Mouse (Mus musculus) lung, embryonic 15.5 days (tissue): ENCODE measurements around the gene Sgpp2. TPM values are rescaled to one million over a fixed set of nuclear protein-coding genes. Genes with fewer than 3 reads are reported as not detected.
A peak's percentile ranks its signal among the peaks of the same experiment; 100 is the strongest.

Source experiments
- ATAC-seq: fragments of 200-750 bp; cut with Nextera tagmentation; 2 replicates; pipeline ENCODE4 v1.8.0; 2017; ENCODE audit warnings: moderate number of reproducible peaks, borderline replicate concordance; ENCODE audit not compliant: low FRiP score, low TSS enrichment; ENCODE audit errors: extremely low read depth
- H3K27ac ChIP-seq: fragments of 300-500 bp; sonication (generic); 2 replicates; pipeline ENCODE4 v1.5.1; 2015; ENCODE audit warnings: moderate library complexity, mild to moderate bottlenecking, inconsistent platforms
- H3K27me3 ChIP-seq: fragments of 300-500 bp; sonication (generic); 2 replicates; pipeline ENCODE4 v1.6.1; 2015; ENCODE audit warnings: inconsistent platforms
- H3K36me3 ChIP-seq: fragments of 300-500 bp; sonication (generic); 2 replicates; pipeline ENCODE4 v1.6.1; 2015; ENCODE audit warnings: inconsistent platforms
- H3K4me1 ChIP-seq: fragments of 300-500 bp; sonication (generic); 2 replicates; pipeline ENCODE4 v1.6.1; 2015; ENCODE audit warnings: inconsistent platforms
- H3K4me2 ChIP-seq: fragments of 300-500 bp; sonication (generic); 2 replicates; pipeline ENCODE4 v1.6.1; 2015; ENCODE audit warnings: inconsistent platforms, mild to moderate bottlenecking, moderate library complexity
- H3K4me3 ChIP-seq: fragments of 300-500 bp; sonication (generic); 2 replicates; pipeline ENCODE4 v1.5.1; 2015; ENCODE audit warnings: mild to moderate bottlenecking, inconsistent platforms
- H3K9ac ChIP-seq: fragments of 300-500 bp; sonication (generic); 2 replicates; pipeline ENCODE4 v1.6.1; 2015; ENCODE audit warnings: inconsistent platforms
- H3K9me3 ChIP-seq: fragments of 300-500 bp; sonication (generic); 2 replicates; pipeline ENCODE4 v1.6.1; 2016; ENCODE audit warnings: inconsistent platforms
- WGBS: fragments of 180-500 bp; shearing (Covaris S2); methylation state at CpG from one replicate; pipeline ENCODE4 v1.1.7; 2015; 5-methylcytosine and 5-hydroxymethylcytosine counted together
- polyA plus RNA-seq: library from polyadenylated mRNA; unstranded; fragments of >200 nt; fragmentation: Nextera tagmentation; extraction: Ambion mirVana; gene quantifications from 2 replicates; pipeline ENCODE4 v1.2.1, GENCODE M21; 2015

The Sgpp2 gene
- polyA plus RNA-seq, 1 experiment from 2014 or later, result 1.1 TPM

DNA sequence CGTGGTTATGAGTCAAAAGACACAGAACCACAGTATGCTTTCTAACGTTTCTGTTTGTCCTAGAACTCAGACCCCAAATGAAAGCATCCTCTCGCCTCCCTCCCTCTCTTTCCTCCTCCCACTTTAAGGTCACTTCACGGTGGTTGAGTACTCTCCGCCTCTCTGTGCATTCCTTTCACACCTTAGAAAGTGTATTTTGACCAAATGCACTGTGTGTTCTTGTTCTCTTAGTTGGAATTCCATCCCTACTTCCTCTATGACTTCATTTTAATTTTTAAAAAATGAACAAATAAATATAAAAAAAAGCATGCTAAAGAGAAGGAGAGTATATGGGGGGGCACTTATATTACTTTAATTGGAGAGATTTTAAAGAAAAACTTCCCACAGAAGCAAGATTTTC, 30.4 kb downstream of the Sgpp2 start:
- H3K36me3 ChIP-seq, result no peaks in the 10 kb centered on the region
- H3K27me3 ChIP-seq, result no peaks in the 10 kb centered on the region
- 42% methylated on average over 5 of the region's 5 CpGs for WGBS
- H3K4me3 ChIP-seq, result no peak overlapping the region
- H3K4me1 ChIP-seq, result peaks cover 27% of the 10 kb centered on the region
- no peak for ATAC-seq
- no peaks in the 10 kb centered on the region for H3K9me3 ChIP-seq
- no peak overlapping the region for H3K27ac ChIP-seq
- no peak overlapping the region for H3K4me2 ChIP-seq
- H3K9ac ChIP-seq, result no peak overlapping the region

DNA sequence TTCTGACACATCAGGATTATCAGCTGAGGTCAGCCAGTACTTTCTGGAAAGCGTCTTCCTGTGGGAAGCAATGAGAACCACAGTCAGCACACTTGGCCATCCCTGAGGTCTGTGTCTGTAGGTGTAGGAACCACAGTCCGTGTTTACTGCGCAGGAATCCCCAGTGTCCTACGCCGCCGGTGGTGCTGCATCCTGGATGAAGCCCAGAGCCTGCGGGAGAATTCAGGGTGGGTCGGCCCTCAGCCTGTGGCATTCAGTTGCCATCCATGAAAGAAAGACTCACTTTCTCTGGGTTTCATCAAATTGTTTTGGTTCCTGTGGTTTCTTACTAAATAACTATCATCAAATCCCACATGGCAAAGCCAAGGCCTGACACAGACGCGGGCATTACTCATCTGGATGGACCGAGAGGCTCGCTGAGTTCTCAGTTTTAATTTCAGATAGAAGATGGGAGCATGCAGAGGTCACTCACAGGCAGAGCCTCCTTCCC, 37.2 kb downstream of the Sgpp2 start:
- Histone ChIP-seq H3K27ac (no peak overlapping the region), H3K4me1 (no peaks in the 10 kb centered on the region), H3K36me3 (no peaks in the 10 kb centered on the region), H3K27me3 (no peaks in the 10 kb centered on the region), H3K9me3 (no peaks in the 10 kb centered on the region), H3K4me3 (no peak overlapping the region), H3K4me2 (no peak overlapping the region), H3K9ac (no peak overlapping the region)
- WGBS, result 85% methylated on average over 12 of the region's 12 CpGs
- ATAC-seq, result no peak

DNA sequence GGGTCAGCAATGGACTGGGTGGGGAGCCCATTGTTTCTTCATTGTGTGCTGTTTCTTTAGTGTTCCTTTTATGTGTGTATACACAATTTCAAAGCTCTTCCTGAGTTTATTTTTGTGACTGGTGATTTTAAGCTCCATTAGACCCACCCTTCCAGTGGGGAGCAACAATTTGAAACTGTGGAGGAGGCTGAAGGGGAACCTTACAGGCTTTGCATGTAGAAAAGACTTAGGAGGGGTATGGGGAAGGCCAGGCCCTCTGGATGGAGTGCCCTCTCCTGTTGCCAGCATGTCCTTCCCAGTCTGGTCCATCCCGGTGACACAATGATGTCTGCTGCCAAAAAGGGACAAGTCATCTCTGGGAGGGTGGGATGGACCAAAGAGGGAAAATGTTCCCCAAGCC, 39.1 kb downstream of the Sgpp2 start:
- no peak overlapping the region for H3K27ac ChIP-seq
- no peaks in the 10 kb centered on the region for H3K9me3 ChIP-seq
- no peaks in the 10 kb centered on the region for H3K4me1 ChIP-seq
- no peak overlapping the region for H3K4me2 ChIP-seq
- H3K9ac ChIP-seq, result no peak overlapping the region
- ATAC-seq, result no peak
- no peaks in the 10 kb centered on the region for H3K36me3 ChIP-seq
- no peaks in the 10 kb centered on the region for H3K27me3 ChIP-seq
- WGBS, result 75% methylated on average over 1 of the region's 1 CpGs
- H3K4me3 ChIP-seq, result no peak overlapping the region

DNA sequence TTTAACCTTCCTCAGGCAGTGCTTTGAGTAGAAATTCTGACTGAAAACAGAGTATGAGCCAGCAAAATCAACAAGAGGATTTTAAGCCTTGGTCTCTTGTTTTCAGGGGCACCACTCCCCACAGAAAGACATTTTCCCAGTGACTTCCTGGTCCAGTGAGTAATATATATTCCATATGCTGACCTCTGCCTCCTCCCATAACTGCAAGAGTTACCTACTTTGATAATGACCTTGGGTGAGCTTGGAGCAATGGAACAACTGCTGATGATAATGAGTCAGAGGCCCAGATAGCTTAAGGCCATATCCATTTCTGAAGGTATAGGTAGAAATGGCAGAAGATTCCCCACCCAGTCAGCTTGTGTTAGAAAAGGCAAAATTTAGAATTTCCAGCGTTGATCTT, 43.1 kb downstream of the Sgpp2 start:
- Histone ChIP-seq H3K9ac (no peak overlapping the region), H3K4me2 (no peak overlapping the region), H3K27ac (no peak overlapping the region), H3K4me1 (peaks cover 15% of the 10 kb centered on the region), H3K9me3 (no peaks in the 10 kb centered on the region), H3K27me3 (no peaks in the 10 kb centered on the region), H3K36me3 (no peaks in the 10 kb centered on the region), H3K4me3 (no peak overlapping the region)
- no peak for ATAC-seq
- 64% methylated on average over 1 of the region's 1 CpGs for WGBS

DNA sequence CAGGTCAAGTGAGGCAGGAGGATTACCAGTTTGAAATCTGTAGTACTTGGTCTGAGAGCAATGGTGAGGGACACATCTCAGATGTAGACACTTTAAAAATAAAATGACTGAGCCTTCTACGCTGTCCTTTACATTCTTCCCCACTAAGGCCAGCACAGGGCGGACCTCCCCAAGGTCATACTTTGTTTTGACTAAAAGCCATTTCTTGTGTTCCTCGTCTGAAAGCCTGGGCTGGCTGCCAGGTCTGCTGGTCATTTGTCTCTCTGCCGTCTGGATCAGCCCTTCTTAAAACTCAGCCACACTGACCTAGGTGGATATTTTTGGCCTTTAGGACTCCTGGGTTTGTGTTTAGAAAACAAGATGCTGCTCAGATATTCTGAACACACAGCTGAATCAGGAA, 45.0 kb downstream of the Sgpp2 start:
- no peaks in the 10 kb centered on the region for H3K36me3 ChIP-seq
- H3K27ac ChIP-seq, result peak overlapping the region; percentile 35; the same call in 1 of the 2 replicates
- H3K4me3 ChIP-seq, result no peak overlapping the region
- no peaks in the 10 kb centered on the region for H3K27me3 ChIP-seq
- WGBS, result 11% methylated on average over 4 of the region's 4 CpGs
- peak; percentile 84; the same call in 1 of the 2 replicates for ATAC-seq
- H3K4me1 ChIP-seq, result peaks cover 15% of the 10 kb centered on the region
- H3K9me3 ChIP-seq, result no peaks in the 10 kb centered on the region
- no peak overlapping the region for H3K9ac ChIP-seq
- no peak overlapping the region for H3K4me2 ChIP-seq

DNA sequence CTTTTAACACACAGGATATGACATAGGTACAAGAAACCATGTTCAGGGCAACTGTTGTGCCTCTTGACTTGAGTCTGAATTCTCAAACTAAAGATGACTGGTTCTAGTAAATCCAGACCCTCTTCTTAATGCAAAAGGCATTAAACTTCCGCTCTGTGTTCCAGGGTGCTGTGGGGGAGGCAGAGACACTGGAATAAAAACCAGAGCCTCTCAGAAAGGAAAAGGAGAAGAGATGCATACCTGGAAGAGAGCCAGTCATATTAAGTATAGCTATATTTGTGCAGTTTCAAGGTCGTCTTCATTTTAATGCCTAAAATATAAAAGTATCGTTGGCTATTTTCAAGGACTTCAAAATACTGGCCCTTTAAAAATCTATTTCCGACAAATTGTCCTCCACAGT, 47.3 kb downstream of the Sgpp2 start:
- Histone ChIP-seq H3K36me3 (no peaks in the 10 kb centered on the region), H3K4me2 (no peak overlapping the region), H3K4me1 (peaks cover 15% of the 10 kb centered on the region), H3K9ac (no peak overlapping the region), H3K27ac (no peak overlapping the region), H3K4me3 (no peak overlapping the region), H3K9me3 (no peaks in the 10 kb centered on the region), H3K27me3 (no peaks in the 10 kb centered on the region)
- WGBS, result 73% methylated on average over 4 of the region's 4 CpGs
- ATAC-seq, result no peak

DNA sequence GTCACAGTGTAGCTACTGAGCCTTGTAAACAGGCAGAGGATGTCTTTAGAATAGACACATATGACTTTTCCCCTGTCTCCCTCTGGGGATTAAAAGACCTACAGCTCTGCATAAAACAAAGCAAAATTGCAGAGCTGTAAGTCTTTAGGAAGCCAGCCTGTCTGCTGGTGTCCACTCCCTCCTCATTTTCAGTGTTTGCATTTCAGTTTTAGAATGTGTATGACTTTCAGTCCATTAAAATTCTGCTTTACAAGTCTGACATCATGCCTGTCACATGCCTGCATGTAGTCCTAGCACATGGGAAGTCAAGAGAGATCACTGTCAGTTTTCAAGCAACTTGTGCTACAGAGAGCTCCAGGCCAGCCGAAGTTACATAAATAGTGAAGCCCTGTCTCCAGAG, 47.7 kb downstream of the Sgpp2 start:
- Histone ChIP-seq H3K9me3 (no peaks in the 10 kb centered on the region), H3K4me2 (no peak overlapping the region), H3K4me3 (no peak overlapping the region), H3K4me1 (peaks cover 15% of the 10 kb centered on the region), H3K27me3 (no peaks in the 10 kb centered on the region), H3K9ac (no peak overlapping the region), H3K27ac (no peak overlapping the region), H3K36me3 (no peaks in the 10 kb centered on the region)
- no peak for ATAC-seq
- 60% methylated on average over 1 of the region's 1 CpGs for WGBS

DNA sequence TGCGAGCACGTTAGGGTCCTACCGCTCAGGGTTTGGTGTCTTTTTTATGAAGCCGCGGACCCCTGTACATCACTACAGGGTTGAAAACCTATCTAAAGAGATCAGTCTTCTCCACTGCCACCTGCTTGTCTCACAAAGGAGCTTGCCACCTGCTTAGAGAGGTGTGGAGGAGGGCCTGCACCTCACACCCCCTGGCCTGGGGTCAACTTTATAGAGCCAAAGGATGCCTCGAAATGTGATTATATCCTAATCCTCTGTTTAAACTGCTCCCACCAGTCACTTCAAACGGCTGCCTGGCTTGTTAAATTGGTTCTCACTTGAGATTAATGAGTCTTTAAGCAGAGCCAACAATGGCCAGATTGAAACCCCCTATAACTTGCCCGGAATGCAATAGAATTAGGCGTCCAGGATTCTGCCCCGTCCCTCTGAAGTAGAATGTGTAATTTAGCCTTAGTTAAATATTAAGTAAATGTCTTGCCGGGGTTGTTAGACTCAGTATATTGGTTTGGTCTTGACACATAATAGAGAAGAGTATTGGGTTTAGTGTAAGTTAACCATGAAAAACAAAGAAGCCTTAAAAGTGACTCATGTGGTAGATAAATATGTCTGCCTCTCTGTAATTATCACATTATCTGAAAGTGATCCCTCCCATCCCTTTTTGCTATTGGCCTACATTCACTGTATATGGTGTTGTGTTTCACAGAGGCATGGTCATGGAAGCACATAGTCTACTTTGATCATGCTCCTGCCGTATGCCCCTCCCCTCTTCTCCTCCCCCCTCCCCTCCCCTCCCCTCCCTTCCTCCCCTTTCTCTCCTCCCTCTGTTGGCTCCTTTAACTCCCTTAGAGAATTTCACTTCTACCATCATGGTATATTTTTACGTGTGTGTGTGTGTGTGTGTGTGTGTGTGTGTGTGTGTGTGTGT, 54.1 kb downstream of the Sgpp2 start:
- WGBS, result 58% methylated on average over 13 of the region's 13 CpGs
- Histone ChIP-seq H3K4me1 (peaks cover 8% of the 10 kb centered on the region; the same call in 1 of the 2 replicates), H3K27ac (no peak overlapping the region), H3K36me3 (no peaks in the 10 kb centered on the region), H3K4me2 (no peak overlapping the region), H3K9me3 (no peaks in the 10 kb centered on the region), H3K4me3 (no peak overlapping the region), H3K27me3 (no peaks in the 10 kb centered on the region), H3K9ac (no peak overlapping the region)
- no peak for ATAC-seq

DNA sequence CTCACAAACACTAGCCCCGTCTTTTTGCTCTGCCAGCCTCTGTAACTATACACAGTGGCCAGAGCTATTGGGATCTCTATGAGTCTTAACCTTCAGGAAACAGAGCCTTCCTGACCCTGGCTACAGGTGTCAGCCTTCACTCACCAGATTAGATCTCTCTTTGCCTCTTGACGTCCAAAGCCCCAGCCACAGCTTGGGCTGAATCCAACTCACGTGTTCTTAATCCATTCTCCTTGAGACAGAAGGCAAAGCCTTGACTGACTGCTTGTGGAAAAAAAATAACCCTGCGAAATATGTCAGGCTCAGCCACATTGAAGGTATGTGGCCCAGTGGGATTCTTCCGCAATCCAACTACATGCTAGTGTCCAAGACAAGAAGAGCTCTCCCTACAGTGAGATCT, 57.7 kb downstream of the Sgpp2 start:
- no peaks in the 10 kb centered on the region for H3K27me3 ChIP-seq
- no peak overlapping the region for H3K4me2 ChIP-seq
- no peak overlapping the region for H3K27ac ChIP-seq
- no peak overlapping the region for H3K9ac ChIP-seq
- H3K4me1 ChIP-seq, result peaks cover 31% of the 10 kb centered on the region
- no peak overlapping the region for H3K4me3 ChIP-seq
- no peaks in the 10 kb centered on the region for H3K36me3 ChIP-seq
- no peaks in the 10 kb centered on the region for H3K9me3 ChIP-seq
- ATAC-seq, result no peak
- WGBS, result 58% methylated on average over 5 of the region's 5 CpGs

DNA sequence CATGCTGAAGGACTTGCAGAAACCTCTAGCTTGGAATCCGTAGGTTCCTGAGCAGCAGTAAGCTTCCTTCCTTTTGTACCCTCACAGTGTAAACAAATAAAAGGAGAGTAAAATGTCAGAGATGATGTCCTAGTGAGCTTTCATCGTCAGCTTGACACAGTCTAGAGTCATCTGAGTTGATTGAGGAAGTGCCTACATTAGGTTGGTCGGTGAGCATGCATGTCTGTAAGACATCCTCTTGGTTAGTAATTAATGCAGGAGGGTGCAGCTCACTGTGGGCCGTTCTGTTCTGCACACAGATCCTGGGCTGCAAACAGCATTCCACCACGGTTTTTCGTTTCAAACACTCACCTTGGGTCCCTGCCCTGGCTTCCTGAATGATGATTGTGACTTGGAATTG, 60.0 kb downstream of the Sgpp2 start:
- Histone ChIP-seq H3K9ac (no peak overlapping the region), H3K27ac (no peak overlapping the region), H3K4me2 (no peak overlapping the region), H3K4me1 (peaks cover 28% of the 10 kb centered on the region), H3K9me3 (no peaks in the 10 kb centered on the region), H3K36me3 (no peaks in the 10 kb centered on the region), H3K27me3 (no peaks in the 10 kb centered on the region), H3K4me3 (no peak overlapping the region)
- 22% methylated on average over 6 of the region's 6 CpGs for WGBS
- no peak for ATAC-seq

DNA sequence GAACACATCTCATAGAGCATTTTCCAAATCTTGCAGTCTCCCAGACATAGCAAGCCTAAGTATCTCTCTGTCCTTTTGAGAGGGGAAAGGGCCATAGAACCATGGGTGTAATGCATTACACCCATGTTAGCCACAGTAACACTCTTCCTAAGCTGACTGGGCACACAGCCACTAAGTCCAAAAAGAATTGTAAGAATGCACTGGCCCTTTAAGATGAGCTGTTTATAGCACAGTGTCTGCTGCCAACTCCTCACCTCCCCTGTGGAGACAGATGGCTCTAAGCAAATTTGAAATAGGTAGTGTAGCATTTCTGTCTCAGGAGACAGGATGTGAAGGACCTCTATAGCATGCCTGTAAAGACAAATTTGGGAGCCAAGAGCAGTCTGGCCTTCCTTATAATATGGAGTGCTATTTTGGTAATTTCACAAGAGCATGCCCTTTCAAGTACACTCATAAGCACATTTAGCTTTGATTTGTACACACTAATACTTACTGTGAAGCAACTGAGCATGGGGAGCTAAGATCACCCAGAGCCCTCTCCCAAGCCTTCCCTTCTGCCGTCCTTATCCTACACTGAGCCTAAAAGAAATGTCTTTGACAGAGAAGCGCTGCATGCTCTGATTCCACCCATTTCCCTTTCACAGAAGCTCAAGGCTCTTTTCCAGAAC, 61.6 kb downstream of the Sgpp2 start:
- no peaks in the 10 kb centered on the region for H3K36me3 ChIP-seq
- H3K4me1 ChIP-seq, result peaks cover 23% of the 10 kb centered on the region
- WGBS, result 75% methylated on average over 2 of the region's 2 CpGs
- H3K9ac ChIP-seq, result no peak overlapping the region
- no peaks in the 10 kb centered on the region for H3K9me3 ChIP-seq
- 0 out of 2 replicates have a peak overlapping the region, but pooled peaks have one; percentile 6 for H3K27ac ChIP-seq
- no peak overlapping the region for H3K4me2 ChIP-seq
- no peak overlapping the region for H3K4me3 ChIP-seq
- H3K27me3 ChIP-seq, result no peaks in the 10 kb centered on the region
- ATAC-seq, result no peak

DNA sequence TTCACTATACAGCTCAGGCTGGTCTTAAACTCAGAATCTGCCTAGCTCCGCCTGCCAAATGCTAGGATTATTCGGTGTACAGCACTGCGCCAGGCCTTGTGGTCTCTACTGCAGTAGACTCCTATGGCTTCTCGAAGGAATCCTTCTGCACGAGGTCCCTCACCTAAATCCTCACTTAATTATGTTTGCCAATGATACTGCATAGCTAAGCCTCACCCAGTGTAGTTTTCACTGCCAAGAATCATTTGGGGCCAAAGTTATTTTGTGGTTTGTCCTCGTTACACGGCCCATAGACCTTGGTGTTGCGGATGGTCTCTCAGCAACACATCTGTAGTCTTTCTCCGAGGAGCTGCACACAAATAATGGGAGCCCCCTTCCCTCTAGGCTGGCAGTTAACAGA, 62.2 kb downstream of the Sgpp2 start:
- no peaks in the 10 kb centered on the region for H3K9me3 ChIP-seq
- no peak for ATAC-seq
- no peaks in the 10 kb centered on the region for H3K36me3 ChIP-seq
- H3K27me3 ChIP-seq, result no peaks in the 10 kb centered on the region
- 0 out of 2 replicates have a peak overlapping the region, but pooled peaks have one; percentile 6 for H3K27ac ChIP-seq
- WGBS, result 92% methylated on average over 9 of the region's 9 CpGs
- no peak overlapping the region for H3K4me2 ChIP-seq
- H3K4me3 ChIP-seq, result no peak overlapping the region
- peaks cover 23% of the 10 kb centered on the region for H3K4me1 ChIP-seq
- H3K9ac ChIP-seq, result no peak overlapping the region
